Mouse (Mus musculus) heart, postnatal 14 days (tissue): Measurements from ENCODE around the gene Ptpn14. TPM values are rescaled to one million over a fixed set of nuclear protein-coding genes. Genes with fewer than 3 reads are reported as not detected.

Experiments
- DNase-seq, 2 experiments: peaks; one replicate each; pipeline ENCODE4 v3.0.0; 2021 to 2022
- intact Hi-C: fragments of 180-260 bp; cut with DNase I; formaldehyde crosslinking; loops from one replicate; pipeline ENCODE4 v1.15.1; 2025
- total RNA-seq, 2 experiments: library from RNA; stranded (reverse); gene quantifications; 2 replicates each; pipeline ENCODE4 v1.2.3; 2021

The Ptpn14 gene
- total RNA-seq, 2 experiments from 2014 or later: 32.1 to 33.1 TPM

GRCm38 (mm10) chr1:189715915-189716797, 11.9 kb upstream of the Ptpn14 start:
- DNase-seq: no peak

GRCm38 (mm10) chr1:189717546-189717945, 10.5 kb upstream of the Ptpn14 start:
- intact Hi-C loops: no loop called here
- no peak for DNase-seq

More at GRCm38 (mm10) chr1:189715915-189716797, 11.9 kb upstream of the Ptpn14 start:
- intact Hi-C loops: no loop called here

- no peak for DNase-seq
- intact Hi-C loops: no loop called here
These were observed 9.5 kb upstream of the Ptpn14 start for GRCm38 (mm10) chr1:189718600-189718999.

- intact Hi-C loops: loop anchor here (5.0 kb wide), 1 partner anchor 91 kb away; no protein-coding TSS in a partner anchor
These were observed 1.9 kb upstream of the Ptpn14 start for GRCm38 (mm10) chr1:189726121-189726520.

GRCm38 (mm10) chr1:189727346-189727883, 653 bp upstream of the Ptpn14 start:
- DNase-seq: peak; percentile 70 to 71
- intact Hi-C loops: loop anchor here (5.0 kb wide), 1 partner anchor 90 kb away; no protein-coding TSS in a partner anchor

More at GRCm38 (mm10) chr1:189726121-189726520, 1.9 kb upstream of the Ptpn14 start:
- DNase-seq: no peak

- intact Hi-C loops: loop anchor here (5.0 kb wide), 1 partner anchor 89 kb away; no protein-coding TSS in a partner anchor
- no peak for DNase-seq
These were observed 682 bp downstream of the Ptpn14 start for GRCm38 (mm10) chr1:189728784-189729115.

GRCm38 (mm10) chr1:189729141-189729815, 1.2 kb downstream of the Ptpn14 start:
- DNase-seq: no peak
- intact Hi-C loops: loop anchor here (5.0 kb wide), 1 partner anchor 88 kb away; no protein-coding TSS in a partner anchor

GRCm38 (mm10) chr1:189731697-189732096, 3.6 kb downstream of the Ptpn14 start:
- intact Hi-C loops: no loop called here
- DNase-seq: no peak

- intact Hi-C loops: no loop called here
These were observed 4.1 kb downstream of the Ptpn14 start for GRCm38 (mm10) chr1:189732156-189732555.

GRCm38 (mm10) chr1:189740075-189740474, 12.0 kb downstream of the Ptpn14 start:
- intact Hi-C loops: no loop called here
- no peak for DNase-seq

More at GRCm38 (mm10) chr1:189732156-189732555, 4.1 kb downstream of the Ptpn14 start:
- DNase-seq: no peak

- intact Hi-C loops: no loop called here
- peak in 1 of 2 experiments; percentile 48 for DNase-seq
These were observed 14.0 kb downstream of the Ptpn14 start for GRCm38 (mm10) chr1:189742041-189742440.

GRCm38 (mm10) chr1:189743136-189743535, 15.1 kb downstream of the Ptpn14 start:
- intact Hi-C loops: no loop called here
- no peak for DNase-seq

- intact Hi-C loops: no loop called here
- no peak for DNase-seq
These were observed 17.0 kb downstream of the Ptpn14 start for GRCm38 (mm10) chr1:189744914-189745710.

- intact Hi-C loops: no loop called here
- DNase-seq: no peak
These were observed 18.5 kb downstream of the Ptpn14 start for GRCm38 (mm10) chr1:189746520-189746919.

GRCm38 (mm10) chr1:189749789-189750188, 21.7 kb downstream of the Ptpn14 start:
- intact Hi-C loops: no loop called here
- no peak for DNase-seq

GRCm38 (mm10) chr1:189750233-189750632, 22.2 kb downstream of the Ptpn14 start:
- intact Hi-C loops: no loop called here
- DNase-seq: no peak

GRCm38 (mm10) chr1:189752245-189752644, 24.2 kb downstream of the Ptpn14 start:
- intact Hi-C loops: no loop called here
- DNase-seq: no peak

- intact Hi-C loops: no loop called here
- no peak for DNase-seq
These were observed 27.0 kb downstream of the Ptpn14 start for GRCm38 (mm10) chr1:189755072-189755471.

GRCm38 (mm10) chr1:189756306-189757053, 28.4 kb downstream of the Ptpn14 start:
- intact Hi-C loops: no loop called here
- no peak for DNase-seq

- no peak for DNase-seq
- intact Hi-C loops: no loop called here
These were observed 29.0 kb downstream of the Ptpn14 start for GRCm38 (mm10) chr1:189757054-189757408.
